Mouse (Mus musculus) heart, adult 2 months (tissue): Measurements from ENCODE around the gene Pla2r1.

Source experiments
- CTCF ChIP-seq: fragments of 200-600 bp; IDR thresholded peaks from 2 replicates; pipeline ENCODE4 v1.8.1; 2022; ENCODE audit warnings: antibody characterized with exemption, mild to moderate bottlenecking, moderate library complexity
- EP300 ChIP-seq: fragments of 200-500 bp; IDR thresholded peaks from 2 replicates; pipeline ENCODE4 v1.6.1; 2011; ENCODE audit warnings: low read depth, low read length, control low read depth; ENCODE audit not compliant: insufficient read depth

GRCm38 (mm10) chr2:60444711-60445509 is 108.2 kb downstream of the Pla2r1 start:
- TF ChIP-seq EP300 (no peak), CTCF (no peak)
